Mouse (Mus musculus) limb, embryonic 15.5 days (tissue): Measurements from ENCODE around the gene Nadsyn1. TPM values are rescaled to one million over a fixed set of nuclear protein-coding genes. Genes with fewer than 3 reads are reported as not detected.

ENCODE experiments used
- ATAC-seq: fragments of 200-750 bp; cut with Nextera tagmentation; 2 replicates; pipeline ENCODE4 v1.8.0; 2017; ENCODE audit warnings: low read depth, moderate TSS enrichment; ENCODE audit not compliant: insufficient number of reproducible peaks, low FRiP score, low TSS enrichment
- H3K27ac ChIP-seq: fragments of 300-500 bp; sonication (generic); 2 replicates; pipeline ENCODE4 v1.5.1; 2015; ENCODE audit warnings: moderate library complexity, mild to moderate bottlenecking, inconsistent platforms
- H3K27me3 ChIP-seq: fragments of 300-500 bp; sonication (generic); 2 replicates; pipeline ENCODE4 v1.6.1; 2015; ENCODE audit warnings: inconsistent platforms
- H3K36me3 ChIP-seq: fragments of 300-500 bp; sonication (generic); 2 replicates; pipeline ENCODE4 v1.6.1; 2015; ENCODE audit warnings: inconsistent platforms
- H3K4me1 ChIP-seq: fragments of 300-500 bp; sonication (generic); 2 replicates; pipeline ENCODE4 v1.6.1; 2015; ENCODE audit warnings: inconsistent platforms
- H3K4me2 ChIP-seq: fragments of 300-500 bp; sonication (generic); 2 replicates; pipeline ENCODE4 v1.6.1; 2015; ENCODE audit warnings: mild to moderate bottlenecking, inconsistent platforms
- H3K4me3 ChIP-seq: fragments of 300-500 bp; sonication (generic); 2 replicates; pipeline ENCODE4 v1.5.1; 2015; ENCODE audit warnings: mild to moderate bottlenecking, inconsistent platforms
- H3K9ac ChIP-seq: fragments of 300-500 bp; sonication (generic); 2 replicates; pipeline ENCODE4 v1.6.1; 2015; ENCODE audit warnings: inconsistent platforms
- H3K9me3 ChIP-seq: fragments of 300-500 bp; sonication (generic); 2 replicates; pipeline ENCODE4 v1.6.1; 2016; ENCODE audit warnings: inconsistent platforms
- WGBS: fragments of 180-500 bp; shearing (Covaris S2); methylation state at CpG from one replicate; pipeline ENCODE4 v1.1.7; 2015; 5-methylcytosine and 5-hydroxymethylcytosine counted together
- polyA plus RNA-seq: library from polyadenylated mRNA; unstranded; fragments of >200 nt; fragmentation: Nextera tagmentation; extraction: Ambion mirVana; gene quantifications from 2 replicates; pipeline ENCODE4 v1.2.1, GENCODE M21; 2015

Nadsyn1 gene
- 6.6 and 6.7 TPM in 2 replicates for polyA plus RNA-seq

DNA sequence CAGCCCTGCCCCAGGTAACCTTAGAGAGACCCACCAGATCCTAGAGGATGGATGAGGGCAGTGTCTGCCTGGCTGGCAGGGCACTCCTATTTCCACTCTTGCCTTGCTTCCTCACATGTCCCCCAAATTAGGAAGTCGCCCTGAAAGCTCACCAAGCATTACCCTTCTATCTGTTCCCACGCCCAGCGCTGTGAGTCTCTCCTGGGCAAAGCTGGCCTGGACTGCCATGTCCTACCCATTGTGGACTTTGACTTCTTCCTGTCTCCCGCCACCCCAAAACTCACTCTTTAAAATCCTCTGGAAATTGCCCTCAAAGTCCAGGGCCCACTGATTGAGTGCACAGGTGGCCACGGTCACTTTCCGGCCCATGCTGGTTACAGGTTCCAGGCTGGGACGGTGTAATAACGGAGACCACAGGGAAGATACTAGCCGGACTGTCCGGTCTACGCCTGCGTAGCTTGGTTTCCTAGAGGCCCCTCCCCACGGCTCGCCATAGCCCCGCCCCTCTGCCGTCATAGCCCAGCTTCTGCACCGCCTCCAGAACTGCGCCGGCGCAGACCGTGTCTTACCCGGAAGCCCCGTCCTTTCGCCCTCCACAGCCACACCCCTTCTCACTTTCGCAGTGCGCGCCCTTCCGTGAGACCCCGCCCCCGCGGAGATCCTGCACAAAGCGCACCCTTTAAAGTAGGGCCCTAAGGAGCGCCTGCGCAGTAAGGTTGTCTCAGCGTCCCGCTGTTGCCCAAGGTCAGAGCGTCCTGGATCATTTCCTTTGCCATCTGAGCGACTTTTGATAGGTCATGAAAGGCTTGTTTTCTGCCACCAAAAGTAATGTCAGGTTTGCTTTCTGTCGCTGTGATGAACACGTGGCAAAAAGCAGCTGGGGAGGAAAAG lies at the start of gene Nadsyn1, which contains the start of gene Dhcr7:
Gene Nadsyn1, minus strand, starts transcription at position 475 of the 891 bp plus-strand sequence.
Gene Dhcr7, plus strand, starts transcription at position 771 of the 891 bp plus-strand sequence.
- WGBS = under 1% methylated on average over 40 of the region's 40 CpGs
- ATAC-seq = peak; percentile 97
- H3K9ac ChIP-seq = peak within 1 kb of the TSS; percentile 55
- H3K4me2 ChIP-seq = peak within 1 kb of the TSS; percentile 70
- no peaks in the 10 kb centered on the region for H3K9me3 ChIP-seq
- H3K4me1 ChIP-seq = peaks cover 11% of the 10 kb centered on the region
- H3K27ac ChIP-seq = peak within 1 kb of the TSS; percentile 79
- H3K36me3 ChIP-seq = peaks cover 11% of the 10 kb centered on the region
- H3K27me3 ChIP-seq = no peaks in the 10 kb centered on the region
- H3K4me3 ChIP-seq = peak within 1 kb of the TSS; percentile 65

DNA sequence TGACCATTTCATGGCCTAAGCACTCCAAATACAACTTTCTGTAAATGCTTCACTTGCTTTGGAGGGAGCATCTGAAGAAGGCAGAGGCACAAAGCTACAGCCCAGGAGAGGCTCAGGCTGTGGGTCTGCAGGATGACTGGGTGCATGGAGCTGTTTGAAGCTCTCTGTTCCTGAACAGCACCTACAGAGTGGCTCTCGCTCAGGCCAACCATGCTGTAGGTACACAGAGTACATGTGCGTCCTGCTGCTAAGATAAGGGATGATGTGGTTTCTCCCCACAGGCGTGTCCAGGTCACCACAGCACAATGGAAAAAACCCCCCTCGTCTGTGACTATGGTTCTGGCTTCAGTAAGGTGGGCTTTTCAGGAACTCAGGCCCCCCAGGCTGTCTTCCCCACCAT lies 46.2 kb upstream of the Nadsyn1 start:
- 0 out of 2 replicates have a peak, but pooled peaks cover 5% of the 10 kb centered on the region for H3K9me3 ChIP-seq
- H3K9ac ChIP-seq = no peak overlapping the region
- no peaks in the 10 kb centered on the region for H3K36me3 ChIP-seq
- no peak overlapping the region for H3K4me3 ChIP-seq
- no peak for ATAC-seq
- H3K4me1 ChIP-seq = no peaks in the 10 kb centered on the region
- 77% methylated on average over 4 of the region's 4 CpGs for WGBS
- no peak overlapping the region for H3K27ac ChIP-seq
- H3K27me3 ChIP-seq = no peaks in the 10 kb centered on the region
- no peak overlapping the region for H3K4me2 ChIP-seq

DNA sequence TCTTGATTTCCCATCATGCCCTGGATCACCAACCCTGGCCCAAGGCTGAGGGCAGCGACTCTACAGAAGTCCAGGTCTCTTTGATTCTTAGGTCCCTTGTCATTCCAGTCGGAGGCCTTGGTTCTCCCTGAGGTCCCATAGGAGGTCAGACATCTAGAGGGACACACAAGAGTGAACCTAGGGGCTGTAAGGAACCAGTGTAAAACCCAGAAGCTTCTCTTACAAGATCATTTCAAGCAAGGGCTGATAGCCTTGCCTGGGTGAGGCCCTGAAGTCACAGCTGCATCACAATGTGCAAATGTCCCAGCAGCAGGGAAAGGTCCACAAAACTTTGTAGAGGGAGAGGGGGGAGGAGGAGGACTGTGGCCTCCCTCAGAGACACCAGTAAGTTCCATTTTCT lies 43.9 kb upstream of the Nadsyn1 start, which contains the start of gene Gm498:
Gene Gm498, plus strand, starts transcription at position 301 of the 400 bp plus-strand sequence.
- Histone ChIP-seq H3K9me3 (no peaks in the 10 kb centered on the region), H3K4me1 (no peaks in the 10 kb centered on the region), H3K36me3 (no peaks in the 10 kb centered on the region), H3K4me2 (no peak within 1 kb of the TSS), H3K27me3 (no peaks in the 10 kb centered on the region), H3K4me3 (no peak within 1 kb of the TSS), H3K27ac (no peak within 1 kb of the TSS), H3K9ac (no peak within 1 kb of the TSS)
- ATAC-seq = no peak
- 83% methylated on average over 2 of the region's 2 CpGs for WGBS

DNA sequence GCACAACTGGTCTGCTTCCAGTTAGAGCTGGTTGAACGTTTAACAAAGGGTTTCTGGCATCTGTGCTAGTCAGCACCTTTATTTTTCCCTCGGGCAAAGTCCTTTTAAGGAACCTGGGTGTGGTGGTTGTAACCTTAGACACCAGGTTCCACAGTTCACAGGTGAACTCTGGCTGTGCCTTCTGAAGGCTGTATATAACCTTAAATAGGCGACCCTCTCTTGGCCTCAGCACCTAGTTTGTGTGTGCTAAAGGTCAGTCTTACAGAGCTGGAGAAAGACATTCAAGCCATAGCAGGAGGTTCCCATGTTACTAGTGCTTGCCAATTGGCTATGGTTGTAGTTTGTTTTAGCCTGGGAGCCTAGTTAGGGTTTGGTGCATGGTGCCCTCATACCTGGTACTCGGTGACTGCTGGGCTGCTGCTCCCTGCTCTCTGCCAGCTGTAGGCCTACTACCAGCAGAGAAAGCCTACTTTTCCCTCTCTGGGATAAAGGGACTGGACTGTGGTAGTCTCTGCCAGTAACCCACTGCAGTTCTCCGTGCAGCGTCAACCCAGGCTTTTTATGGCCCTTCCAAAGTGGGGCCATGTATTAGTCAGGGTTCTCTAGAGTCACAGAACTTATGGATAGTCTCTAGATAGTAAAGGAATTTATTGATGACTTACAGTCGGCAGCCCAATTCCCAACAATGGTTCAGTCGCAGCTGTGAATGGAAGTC lies 26.3 kb upstream of the Nadsyn1 start:
- whole genome bisulfite sequencing = 83% methylated on average over 8 of the region's 8 CpGs
- H3K9ac ChIP-seq = no peak overlapping the region
- H3K4me2 ChIP-seq = no peak overlapping the region
- H3K36me3 ChIP-seq = peaks cover 52% of the 10 kb centered on the region
- H3K4me1 ChIP-seq = no peaks in the 10 kb centered on the region
- no peak overlapping the region for H3K27ac ChIP-seq
- ATAC-seq = no peak
- no peak overlapping the region for H3K4me3 ChIP-seq
- no peaks in the 10 kb centered on the region for H3K27me3 ChIP-seq
- no peaks in the 10 kb centered on the region for H3K9me3 ChIP-seq

DNA sequence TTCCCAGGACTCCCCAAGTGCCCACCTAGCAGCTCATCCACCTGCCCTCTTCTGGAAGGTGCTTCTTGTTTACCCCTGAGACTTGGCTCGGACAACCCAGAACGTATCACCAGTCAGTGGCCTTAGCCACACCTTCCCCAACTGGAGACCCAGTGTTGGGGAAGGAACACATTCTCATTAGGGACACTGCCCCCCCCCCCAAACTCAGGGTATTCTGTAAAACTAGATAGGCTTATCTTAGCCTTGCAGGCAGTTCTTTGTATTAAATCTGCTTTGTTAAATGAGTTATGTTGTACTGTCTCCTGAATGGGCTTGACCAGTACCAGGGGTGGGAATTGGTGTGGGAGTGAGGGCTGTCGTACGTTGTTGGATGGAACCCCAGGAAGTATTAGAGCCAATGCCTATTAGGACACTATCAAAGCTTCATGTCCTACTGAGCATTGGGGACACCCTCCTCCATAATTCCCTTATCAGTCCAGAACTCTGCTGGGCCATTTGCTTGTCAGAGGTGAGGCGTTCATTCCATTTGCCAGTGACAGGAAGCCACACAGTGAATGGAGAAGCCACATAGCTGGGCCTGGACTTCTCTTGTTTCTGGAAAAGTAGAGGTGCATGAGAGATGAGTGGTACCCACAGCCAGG lies 25.6 kb upstream of the Nadsyn1 start:
- Histone ChIP-seq H3K27ac (no peak overlapping the region), H3K9ac (no peak overlapping the region), H3K4me3 (no peak overlapping the region), H3K36me3 (peaks cover 59% of the 10 kb centered on the region), H3K4me2 (no peak overlapping the region), H3K4me1 (no peaks in the 10 kb centered on the region), H3K27me3 (no peaks in the 10 kb centered on the region), H3K9me3 (no peaks in the 10 kb centered on the region)
- no peak for ATAC-seq
- WGBS = 92% methylated on average over 5 of the region's 5 CpGs

DNA sequence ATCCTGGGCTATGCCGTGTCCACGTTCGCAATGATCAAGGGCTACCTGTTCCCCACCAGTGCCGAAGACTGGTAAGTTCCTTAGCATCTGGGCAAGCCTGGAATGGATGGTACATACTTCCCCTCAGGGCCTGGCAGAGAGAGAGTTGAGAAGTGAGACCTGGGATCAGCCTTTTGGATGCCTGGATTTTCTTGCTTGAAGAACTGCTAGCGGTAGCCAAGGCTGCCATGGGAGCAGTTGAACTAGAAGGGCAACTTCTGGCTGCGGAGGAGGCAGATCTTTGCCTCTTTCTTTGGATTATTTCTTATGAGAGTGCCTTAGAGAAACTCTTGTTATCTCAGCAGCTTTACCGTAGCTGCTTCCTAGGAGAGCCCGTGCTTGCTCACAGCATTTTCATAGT lies 18.7 kb upstream of the Nadsyn1 start:
- no peak for ATAC-seq
- WGBS = 96% methylated on average over 8 of the region's 8 CpGs
- Histone ChIP-seq H3K4me3 (no peak overlapping the region), H3K36me3 (peaks cover 97% of the 10 kb centered on the region), H3K4me1 (no peaks in the 10 kb centered on the region), H3K9ac (no peak overlapping the region), H3K27ac (no peak overlapping the region), H3K27me3 (no peaks in the 10 kb centered on the region), H3K9me3 (no peaks in the 10 kb centered on the region), H3K4me2 (no peak overlapping the region)

DNA sequence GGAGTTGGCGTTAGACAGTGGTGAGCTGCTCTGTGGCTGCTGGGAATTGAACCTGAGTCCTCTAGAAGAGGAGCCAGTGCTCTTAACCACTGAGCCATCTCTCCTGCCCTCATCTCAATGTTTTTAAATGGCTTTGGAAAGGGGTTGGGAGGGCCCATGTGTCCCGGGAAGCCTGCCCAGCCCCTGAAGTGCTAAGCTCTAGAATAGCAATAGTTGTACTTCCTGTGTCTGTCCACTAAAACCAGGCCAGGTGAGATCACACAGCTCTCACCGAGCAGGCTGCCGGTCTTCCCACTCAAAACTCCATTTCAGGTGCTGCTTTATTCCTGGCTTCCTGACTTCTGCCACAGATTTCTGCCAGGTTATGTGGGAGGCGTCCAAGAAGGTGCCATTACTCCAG lies 17.5 kb upstream of the Nadsyn1 start:
- H3K27me3 ChIP-seq = no peaks in the 10 kb centered on the region
- H3K9me3 ChIP-seq = no peaks in the 10 kb centered on the region
- H3K27ac ChIP-seq = no peak overlapping the region
- no peak overlapping the region for H3K4me3 ChIP-seq
- 89% methylated on average over 5 of the region's 5 CpGs for WGBS
- peaks cover 87% of the 10 kb centered on the region for H3K36me3 ChIP-seq
- H3K9ac ChIP-seq = no peak overlapping the region
- no peak for ATAC-seq
- H3K4me2 ChIP-seq = no peak overlapping the region
- no peaks in the 10 kb centered on the region for H3K4me1 ChIP-seq

DNA sequence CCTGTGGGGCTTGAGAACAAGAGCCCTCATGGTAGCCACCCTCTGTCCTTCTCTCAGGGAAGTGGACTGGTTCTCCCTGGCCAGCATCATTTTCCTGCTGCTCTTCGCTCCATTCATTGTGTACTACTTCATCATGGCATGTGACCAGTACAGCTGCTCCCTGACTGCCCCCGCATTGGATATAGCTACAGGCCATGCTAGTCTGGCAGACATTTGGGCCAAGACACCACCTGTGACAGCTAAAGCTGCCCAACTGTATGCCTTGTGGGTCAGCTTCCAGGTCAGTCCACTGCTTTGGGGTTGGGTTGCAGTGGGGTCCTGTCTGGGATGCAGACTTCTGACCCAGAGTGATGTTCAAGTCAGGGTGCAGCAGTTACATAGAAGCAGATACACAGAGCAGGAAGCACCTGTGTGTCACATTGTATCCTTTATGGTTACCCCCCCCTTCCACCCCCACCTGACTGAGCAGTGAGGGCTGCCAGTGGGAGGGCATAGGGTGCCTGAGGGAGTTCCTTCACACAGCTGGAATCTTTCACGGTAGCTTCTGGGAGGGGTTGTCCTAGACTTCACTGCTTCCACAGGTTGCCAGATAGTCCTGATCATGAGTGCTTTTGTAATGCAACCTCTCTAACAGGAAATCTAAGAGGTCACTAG lies 15.2 kb upstream of the Nadsyn1 start:
- Histone ChIP-seq H3K27ac (no peak overlapping the region), H3K9me3 (no peaks in the 10 kb centered on the region), H3K9ac (no peak overlapping the region), H3K27me3 (no peaks in the 10 kb centered on the region), H3K4me1 (0 out of 2 replicates have a peak, but pooled peaks cover 3% of the 10 kb centered on the region), H3K4me3 (no peak overlapping the region), H3K36me3 (peaks cover 64% of the 10 kb centered on the region), H3K4me2 (no peak overlapping the region)
- no peak for ATAC-seq
- WGBS = 74% methylated on average over 3 of the region's 3 CpGs

DNA sequence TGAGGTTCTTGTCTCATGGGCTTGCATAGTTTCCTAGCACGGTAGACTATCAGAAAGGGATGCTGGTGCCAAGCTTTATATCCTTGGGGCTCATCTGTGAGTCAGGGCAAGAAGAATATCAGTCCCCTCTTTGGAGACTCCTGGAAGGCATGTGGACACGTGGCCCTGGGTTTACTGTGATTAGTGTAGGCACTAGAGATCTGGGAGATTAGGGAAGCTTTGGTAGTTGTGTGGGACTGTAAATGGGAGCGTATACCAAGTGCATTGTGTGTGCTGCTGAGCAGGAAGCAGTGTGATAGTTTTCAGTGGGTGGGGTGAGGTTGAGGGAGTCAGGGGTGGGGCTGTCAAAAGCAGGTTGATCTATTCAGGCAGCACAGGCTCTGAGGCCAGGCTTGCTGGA lies 12.3 kb upstream of the Nadsyn1 start:
- H3K27me3 ChIP-seq = no peaks in the 10 kb centered on the region
- H3K9me3 ChIP-seq = no peaks in the 10 kb centered on the region
- no peak overlapping the region for H3K4me3 ChIP-seq
- 66% methylated on average over 3 of the region's 3 CpGs for WGBS
- no peak overlapping the region for H3K27ac ChIP-seq
- H3K36me3 ChIP-seq = peaks cover 36% of the 10 kb centered on the region
- H3K4me1 ChIP-seq = peaks cover 26% of the 10 kb centered on the region
- ATAC-seq = no peak
- H3K9ac ChIP-seq = no peak overlapping the region
- H3K4me2 ChIP-seq = no peak overlapping the region

DNA sequence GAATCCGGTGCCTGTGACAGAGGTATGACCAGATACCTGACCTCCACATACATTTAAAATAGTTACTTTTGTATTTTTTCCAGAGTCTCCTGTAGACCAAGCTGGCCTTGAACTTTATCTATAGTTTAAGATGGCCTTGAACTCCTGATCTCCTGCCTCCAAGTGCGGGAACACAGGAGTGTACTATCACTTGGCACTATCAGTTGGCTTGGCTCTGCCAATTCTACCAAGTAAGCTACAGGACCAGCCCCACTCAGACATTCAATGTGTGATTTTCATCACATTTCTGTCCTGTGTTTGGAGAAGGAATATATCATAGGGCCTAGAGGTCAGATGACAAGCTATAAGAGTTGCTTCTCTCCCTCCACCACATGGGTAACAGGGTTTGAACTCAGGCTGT lies 11.7 kb upstream of the Nadsyn1 start:
- no peaks in the 10 kb centered on the region for H3K9me3 ChIP-seq
- no peak for ATAC-seq
- no peak overlapping the region for H3K4me2 ChIP-seq
- H3K4me3 ChIP-seq = no peak overlapping the region
- no peaks in the 10 kb centered on the region for H3K27me3 ChIP-seq
- H3K9ac ChIP-seq = no peak overlapping the region
- H3K27ac ChIP-seq = no peak overlapping the region
- peaks cover 29% of the 10 kb centered on the region for H3K36me3 ChIP-seq
- 90% methylated on average over 2 of the region's 2 CpGs for WGBS
- H3K4me1 ChIP-seq = peaks cover 26% of the 10 kb centered on the region

DNA sequence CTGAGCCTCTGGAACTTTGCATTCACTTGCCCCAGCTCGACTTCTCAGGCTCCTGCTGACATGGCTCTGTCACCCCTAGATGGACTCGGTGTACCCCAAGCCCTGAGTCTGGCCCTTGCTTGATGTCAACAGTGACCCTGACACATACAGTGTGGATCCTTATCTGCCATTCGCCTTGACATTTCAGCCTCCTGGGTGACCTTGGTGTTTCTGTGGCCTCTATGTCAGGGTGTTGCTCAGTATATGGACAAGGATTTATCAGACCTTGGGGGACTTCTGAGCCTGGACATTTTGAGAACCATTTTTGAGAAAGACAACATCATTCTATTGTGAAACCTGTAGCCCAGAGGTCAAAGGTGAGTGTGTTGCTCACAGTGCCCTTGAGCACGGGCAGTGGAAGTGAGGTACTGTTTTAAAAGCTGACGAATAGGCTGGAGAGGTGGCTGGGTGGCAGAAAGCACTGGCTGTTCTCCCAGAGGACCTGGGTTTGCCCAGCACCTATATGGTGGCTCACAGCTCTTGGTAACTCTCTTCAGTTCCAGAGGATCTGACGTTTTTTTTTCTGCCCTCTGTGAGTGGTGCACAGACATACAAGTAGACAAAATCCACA lies 11.0 kb upstream of the Nadsyn1 start:
- 82% methylated on average over 6 of the region's 6 CpGs for WGBS
- Histone ChIP-seq H3K36me3 (peaks cover 26% of the 10 kb centered on the region), H3K9me3 (no peaks in the 10 kb centered on the region)

More for the DNA sequence above, 11.0 kb upstream of the Nadsyn1 start:
- no peaks in the 10 kb centered on the region for H3K27me3 ChIP-seq
- H3K4me3 ChIP-seq = no peak overlapping the region
- H3K27ac ChIP-seq = no peak overlapping the region
- H3K4me2 ChIP-seq = no peak overlapping the region
- H3K4me1 ChIP-seq = peaks cover 29% of the 10 kb centered on the region
- ATAC-seq = no peak
- no peak overlapping the region for H3K9ac ChIP-seq
